Mouse (Mus musculus): ENCODE results near the gene Tprg. TPM values are rescaled to one million over a fixed set of nuclear protein-coding genes. Genes with fewer than 3 reads are reported as not detected.

Gene Tprg
- not detected for total RNA-seq (2021)
- long read RNA-seq, experiment 1, partial matches to known transcripts = 0 of 1 reads
- long read RNA-seq, experiment 1, other reads (novel, unspliced or antisense) = 1 of 1 reads
- long read RNA-seq, experiment 2 = 0 reads

DNA sequence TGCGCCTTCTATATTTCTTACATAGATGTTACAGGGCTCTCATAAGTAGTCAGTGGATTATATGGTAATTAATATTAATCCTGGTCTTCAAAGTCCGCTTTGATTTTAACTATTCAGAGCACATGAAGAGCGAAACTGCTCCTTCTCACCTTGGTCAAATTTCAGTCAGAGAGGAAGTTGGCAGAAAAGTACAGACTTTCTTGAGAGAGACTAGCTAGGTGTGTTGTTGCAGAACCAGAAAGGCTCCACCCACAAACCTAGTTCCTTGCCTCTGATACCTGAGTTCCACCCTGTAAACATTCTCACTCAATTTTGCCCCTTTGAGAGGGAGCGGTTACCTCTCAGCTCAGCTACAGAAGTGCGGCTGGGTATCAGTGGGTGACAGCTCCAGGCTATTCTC, at the start of gene Tprg:
Gene Tprg (plus strand): TSS at position 301 of the 400 bp plus-strand sequence.
- DNase-seq (ENCODE audit: low spot score in 2 of 2) = no peak
- intact Hi-C loops (cut with DNase I) = no loop called here

GRCm38 (mm10) chr16:25238274-25239050, 48.2 kb upstream of the Tprg start:
- intact Hi-C loops (cut with DNase I) = no loop called here
- DNase-seq (ENCODE audit: low spot score in 2 of 2) = no peak

DNA sequence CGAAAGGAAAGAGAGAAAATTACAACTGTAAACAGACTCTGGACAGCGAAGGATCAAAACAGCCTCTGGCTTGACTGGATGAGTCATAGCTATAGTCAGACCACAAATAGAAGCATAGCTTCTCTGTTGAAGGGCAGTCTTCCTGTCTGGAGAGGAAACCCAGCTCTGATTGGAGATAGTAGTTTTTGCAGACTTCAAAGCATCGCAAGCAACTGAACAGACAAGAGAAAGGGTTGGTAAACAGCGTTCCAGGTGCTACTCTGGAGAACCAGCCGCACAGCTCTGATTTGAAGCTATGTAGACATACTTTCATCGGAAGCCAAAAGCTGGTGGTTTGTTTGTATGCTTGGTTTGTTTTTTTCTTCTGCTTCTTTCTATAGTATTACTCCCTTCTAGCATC, 37.7 kb upstream of the Tprg start:
- intact Hi-C loops (cut with DNase I) = no loop called here
- DNase-seq (ENCODE audit: low spot score in 2 of 2) = no peak

DNA sequence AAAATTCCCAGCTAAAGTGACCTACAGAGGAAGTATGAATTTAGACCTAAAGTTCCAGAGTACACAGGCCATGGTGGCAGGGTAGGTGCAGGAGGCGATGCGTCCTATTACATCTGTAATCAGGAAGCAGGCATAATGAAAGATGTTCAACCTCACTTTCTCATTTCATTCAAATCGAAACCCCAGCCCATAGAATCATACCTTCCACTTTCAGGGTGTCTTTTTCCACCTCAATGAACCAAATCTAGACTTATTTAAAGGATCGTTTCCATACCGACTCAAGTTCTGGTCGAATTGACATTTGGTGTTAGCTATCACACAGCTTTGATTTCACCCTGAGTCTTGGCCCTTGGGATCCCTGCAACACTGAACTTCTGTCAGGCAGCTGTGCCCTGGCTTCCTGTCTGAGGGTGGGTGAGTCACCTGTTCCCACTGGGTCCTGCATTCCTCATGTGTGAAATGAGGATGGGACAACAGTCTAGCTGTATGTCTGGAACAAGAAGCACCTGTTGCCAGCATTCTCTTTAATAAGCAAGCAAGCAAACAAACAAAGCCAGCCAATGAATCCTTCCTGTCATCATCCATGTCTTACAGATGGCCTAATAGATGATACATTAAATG, 36.4 kb upstream of the Tprg start:
- no peak for DNase-seq (ENCODE audit: low spot score in 2 of 2)
- intact Hi-C loops (cut with DNase I) = loop anchor here (10.0 kb wide), 1 partner anchor 285 kb away; no protein-coding TSS in a partner anchor

DNA sequence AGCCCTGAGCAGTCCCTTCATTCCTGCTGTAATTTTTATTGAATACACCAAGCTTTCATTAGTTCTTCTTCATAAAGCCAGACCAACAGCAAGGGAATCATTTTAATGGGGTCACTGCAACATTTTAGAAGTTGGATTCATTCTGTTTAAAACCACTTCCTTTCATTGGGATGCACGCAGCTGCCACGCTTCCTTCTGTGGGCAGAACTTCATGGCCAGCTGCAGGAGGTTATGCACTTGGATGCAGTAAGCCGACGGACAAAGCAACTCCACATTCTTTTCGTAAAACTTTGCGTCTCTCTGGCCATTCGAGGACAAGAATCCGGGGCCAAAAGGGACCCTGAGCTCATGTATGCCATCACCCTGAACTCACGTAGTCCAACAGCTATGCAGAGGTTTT, 35.5 kb upstream of the Tprg start:
- DNase-seq (ENCODE audit: low spot score in 2 of 2) = no peak
- intact Hi-C loops (cut with DNase I) = loop anchor here (10.0 kb wide), 1 partner anchor 286 kb away; no protein-coding TSS in a partner anchor

DNA sequence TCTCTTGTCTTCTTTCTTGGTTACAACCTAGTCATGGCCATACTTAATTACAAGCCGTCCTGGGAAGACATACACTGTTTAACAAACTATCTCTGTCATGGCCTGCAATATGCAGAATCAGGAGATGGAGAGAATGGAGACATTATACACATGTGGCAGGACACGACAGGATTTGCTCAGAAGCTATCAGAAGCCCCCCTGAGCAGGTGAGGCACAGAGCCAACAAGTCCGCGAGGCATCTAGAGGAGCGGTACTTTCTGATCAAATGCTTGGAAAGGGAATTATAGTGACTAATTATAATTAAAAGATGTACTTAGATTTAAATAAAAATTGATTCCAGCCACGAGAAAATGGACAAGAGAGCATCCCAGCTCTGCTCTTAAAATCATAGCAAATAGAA, 32.0 kb upstream of the Tprg start:
- intact Hi-C loops (cut with DNase I) = loop anchor here (10.0 kb wide), 1 partner anchor 290 kb away; no protein-coding TSS in a partner anchor
- DNase-seq (ENCODE audit: low spot score in 2 of 2) = no peak

DNA sequence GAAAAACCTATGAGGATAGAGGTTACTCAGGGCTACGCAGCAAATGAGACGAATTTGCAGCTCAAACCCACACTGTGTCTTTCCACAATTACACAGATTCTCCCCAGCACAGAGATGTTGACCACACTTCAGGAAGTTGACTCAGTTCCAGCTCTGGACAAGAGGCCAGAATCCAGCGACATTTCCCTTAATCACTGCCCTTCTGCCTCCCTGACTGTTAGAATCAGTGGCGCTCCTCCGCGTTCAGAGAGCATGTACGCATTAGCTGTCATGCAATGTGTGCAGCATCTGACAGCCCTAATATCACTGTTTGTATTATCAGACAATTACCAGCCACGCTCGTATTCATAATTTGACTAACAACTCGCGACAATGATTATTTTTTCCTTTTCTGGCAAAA, 31.4 kb upstream of the Tprg start:
- peak in 1 of 2 experiments; percentile 22 for DNase-seq (ENCODE audit: low spot score in 2 of 2)
- intact Hi-C loops (cut with DNase I) = loop anchor here (10.0 kb wide), 1 partner anchor 290 kb away; no protein-coding TSS in a partner anchor

DNA sequence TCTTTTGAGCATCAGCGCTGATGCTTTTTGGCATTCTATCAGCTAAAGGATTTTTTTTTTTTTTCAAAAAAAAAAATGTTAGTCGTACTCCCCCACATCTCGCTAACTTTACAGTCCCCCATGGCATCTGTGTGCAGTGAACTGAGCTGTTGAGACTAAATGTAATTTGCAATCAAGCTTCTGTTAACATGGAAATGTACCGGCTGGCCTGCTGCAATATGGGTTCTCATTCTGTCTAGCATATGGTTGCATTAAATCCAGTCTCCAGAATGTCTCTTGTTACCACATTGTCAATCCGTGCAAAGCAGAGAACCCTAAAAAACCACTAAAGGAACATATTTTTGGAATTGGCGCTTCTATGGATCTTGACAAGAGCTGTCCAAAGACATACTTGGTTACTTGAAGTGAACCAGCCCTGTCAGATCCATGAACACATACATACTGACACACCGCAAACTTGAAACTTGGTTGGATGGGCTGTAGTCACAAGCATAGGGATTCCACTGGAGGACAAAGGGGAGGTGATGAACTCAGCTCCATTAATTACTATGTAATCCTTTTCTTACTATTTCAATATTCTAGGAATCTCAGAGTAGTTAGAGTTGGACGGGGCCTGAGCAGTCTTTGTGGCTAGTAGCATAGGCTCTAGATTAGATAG, 30.9 kb upstream of the Tprg start:
- DNase-seq (ENCODE audit: low spot score in 2 of 2) = peak; percentile 73 to 87
- intact Hi-C loops (cut with DNase I) = loop anchor here (10.0 kb wide), 1 partner anchor 291 kb away; no protein-coding TSS in a partner anchor

GRCm38 (mm10) chr16:25262306-25262705, 24.3 kb upstream of the Tprg start:
- intact Hi-C loops (cut with DNase I) = loop anchor here (2.0 to 10.0 kb wide), 3 partner anchors 198 to 1280 kb away; no protein-coding TSS in a partner anchor

GRCm38 (mm10) chr16:25262965-25263364, 23.7 kb upstream of the Tprg start:
- intact Hi-C loops (cut with DNase I) = loop anchor here (2.0 to 10.0 kb wide), 3 partner anchors 198 to 1280 kb away; no protein-coding TSS in a partner anchor
- no peak for DNase-seq (ENCODE audit: low spot score in 2 of 2)

More at GRCm38 (mm10) chr16:25262306-25262705, 24.3 kb upstream of the Tprg start:
- DNase-seq (ENCODE audit: low spot score in 2 of 2) = no peak

DNA sequence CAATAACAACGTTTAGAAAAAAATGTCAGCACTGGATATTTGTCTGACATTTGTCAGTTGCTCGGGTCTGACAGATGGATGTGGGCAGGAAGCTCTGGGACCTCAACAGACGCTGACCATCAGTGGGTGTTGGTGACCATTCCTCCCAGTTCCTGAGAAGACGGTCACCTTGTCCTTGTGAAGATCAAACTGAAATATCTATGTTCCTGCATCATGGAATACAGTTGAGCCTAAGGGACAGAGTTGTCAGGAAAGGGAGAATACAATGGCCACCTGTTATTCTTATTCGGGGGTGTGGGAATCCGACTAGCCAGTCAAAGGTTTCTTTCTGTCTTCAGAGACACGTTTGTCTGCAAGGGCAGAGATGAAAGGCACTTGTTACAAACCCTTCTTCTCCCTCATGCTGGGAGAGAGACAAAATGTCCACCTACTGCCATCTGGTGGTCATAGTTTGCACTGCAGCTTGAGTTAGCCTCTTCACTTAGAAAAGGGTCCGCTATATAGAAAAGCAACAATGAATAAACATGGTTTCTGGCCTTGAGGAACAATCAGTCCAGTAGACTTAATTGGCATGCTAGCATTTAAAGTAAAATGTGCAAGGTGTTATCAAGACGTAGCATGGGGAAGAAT, 23.0 kb upstream of the Tprg start:
- intact Hi-C loops (cut with DNase I) = loop anchor here (2.0 to 10.0 kb wide), 3 partner anchors 199 to 1281 kb away; no protein-coding TSS in a partner anchor
- DNase-seq (ENCODE audit: low spot score in 2 of 2) = peak; percentile 79 to 93

DNA sequence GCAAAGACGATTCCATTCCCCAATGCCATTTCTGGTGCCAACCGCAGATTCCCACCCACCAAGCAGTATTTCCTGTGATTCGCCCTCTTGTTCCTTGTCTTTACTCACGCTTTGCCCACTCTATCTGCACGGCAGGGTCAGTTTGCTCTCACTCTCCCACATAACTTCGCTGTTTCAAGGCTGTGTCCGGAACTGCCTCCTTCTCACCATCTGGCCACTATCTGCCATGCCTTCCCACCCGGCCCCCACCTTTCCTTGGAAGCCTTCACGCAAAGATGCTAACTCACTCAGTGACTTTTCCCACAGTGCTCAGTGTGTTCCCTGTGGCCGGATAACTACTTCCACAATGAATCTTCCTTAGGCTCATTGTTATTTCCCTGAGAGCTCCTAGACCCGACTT, 21.4 kb upstream of the Tprg start:
- peak in 1 of 2 experiments; percentile 26 for DNase-seq (ENCODE audit: low spot score in 2 of 2)
- intact Hi-C loops (cut with DNase I) = loop anchor here (10.0 kb wide), 1 partner anchor 200 kb away; no protein-coding TSS in a partner anchor

DNA sequence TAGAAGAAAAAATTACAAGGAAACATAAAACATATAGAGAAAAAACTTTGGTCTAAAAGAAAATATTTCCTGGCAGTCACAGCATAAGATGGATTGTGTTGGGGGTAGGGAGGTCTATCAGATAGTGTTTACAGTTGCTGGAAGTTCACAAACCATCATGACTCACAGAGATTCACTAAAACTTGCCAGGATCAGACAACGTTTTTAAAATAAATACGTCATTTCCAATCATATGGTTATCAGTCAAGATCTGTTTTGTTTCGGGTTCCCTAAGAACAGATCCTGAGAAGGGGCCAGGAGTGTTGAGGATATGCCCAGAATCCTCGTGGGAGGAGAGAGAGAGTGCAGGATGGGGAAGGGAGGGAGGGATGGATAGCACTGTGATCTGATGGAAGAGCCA, 18.3 kb upstream of the Tprg start:
- intact Hi-C loops (cut with DNase I) = loop anchor here (10.0 kb wide), 1 partner anchor 203 kb away; no protein-coding TSS in a partner anchor

GRCm38 (mm10) chr16:25282563-25282962, 4.1 kb upstream of the Tprg start:
- intact Hi-C loops (cut with DNase I) = no loop called here
- no peak for DNase-seq (ENCODE audit: low spot score in 2 of 2)

More for the DNA sequence above, 18.3 kb upstream of the Tprg start:
- DNase-seq (ENCODE audit: low spot score in 2 of 2) = no peak

DNA sequence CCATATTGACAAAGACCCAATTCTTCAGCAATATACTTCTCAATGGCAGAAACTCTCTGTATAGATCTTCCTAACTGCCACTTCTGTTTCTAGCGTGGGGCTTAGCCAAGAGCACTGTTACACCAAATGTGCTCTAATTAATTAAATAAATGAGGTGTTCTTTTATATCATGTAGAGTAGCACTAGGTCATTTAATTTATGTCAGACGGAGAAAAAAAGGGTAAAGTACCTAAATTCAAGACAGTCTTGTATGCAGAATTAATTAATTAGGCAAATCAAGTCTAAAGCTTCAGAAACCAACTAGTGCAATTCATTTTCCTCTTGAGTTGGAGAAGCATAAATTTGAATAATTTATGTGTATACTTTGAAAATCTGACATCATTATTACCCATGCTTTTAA, 7.1 kb downstream of the Tprg start:
- intact Hi-C loops (cut with DNase I) = no loop called here
- no peak for DNase-seq (ENCODE audit: low spot score in 2 of 2)

GRCm38 (mm10) chr16:25295546-25295945, 8.9 kb downstream of the Tprg start:
- intact Hi-C loops (cut with DNase I) = no loop called here
- DNase-seq (ENCODE audit: low spot score in 2 of 2) = no peak

- DNase-seq (ENCODE audit: low spot score in 2 of 2) = no peak
- intact Hi-C loops (cut with DNase I) = no loop called here
These were observed 10.1 kb downstream of the Tprg start for GRCm38 (mm10) chr16:25296746-25297145.

- DNase-seq (ENCODE audit: low spot score in 2 of 2) = no peak
- intact Hi-C loops (cut with DNase I) = no loop called here
These were observed 11.6 kb downstream of the Tprg start for GRCm38 (mm10) chr16:25298204-25298603.

DNA sequence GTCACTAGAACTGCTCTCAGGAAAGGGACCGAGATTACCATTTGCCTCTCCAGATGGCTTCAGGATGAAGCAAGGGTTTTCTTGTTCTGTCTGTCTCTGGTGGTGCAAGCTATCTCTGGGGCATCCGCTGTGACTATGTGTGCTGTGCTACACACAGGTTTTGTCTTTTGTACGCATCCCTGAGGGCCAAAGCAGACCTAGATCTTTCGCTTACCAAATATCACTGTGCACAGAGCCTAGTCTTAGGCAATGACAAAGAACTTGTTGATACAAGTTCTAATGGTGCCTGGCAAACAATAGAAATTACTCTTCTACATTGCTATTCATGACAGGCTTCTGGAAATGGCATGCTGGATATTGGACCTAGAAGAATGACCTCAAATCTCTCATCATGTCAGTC, 16.0 kb downstream of the Tprg start:
- intact Hi-C loops (cut with DNase I) = no loop called here

More for the DNA sequence above, 16.0 kb downstream of the Tprg start:
- no peak for DNase-seq (ENCODE audit: low spot score in 2 of 2)
